Mouse (Mus musculus) embryo, embryonic 11 days (tissue): ENCODE measurements around the gene Srrm1.

Experiments used
- DNase-seq: peaks from one replicate; pipeline ENCODE4 v3.0.0-alpha.2; 2015

Gene Srrm1

DNA sequence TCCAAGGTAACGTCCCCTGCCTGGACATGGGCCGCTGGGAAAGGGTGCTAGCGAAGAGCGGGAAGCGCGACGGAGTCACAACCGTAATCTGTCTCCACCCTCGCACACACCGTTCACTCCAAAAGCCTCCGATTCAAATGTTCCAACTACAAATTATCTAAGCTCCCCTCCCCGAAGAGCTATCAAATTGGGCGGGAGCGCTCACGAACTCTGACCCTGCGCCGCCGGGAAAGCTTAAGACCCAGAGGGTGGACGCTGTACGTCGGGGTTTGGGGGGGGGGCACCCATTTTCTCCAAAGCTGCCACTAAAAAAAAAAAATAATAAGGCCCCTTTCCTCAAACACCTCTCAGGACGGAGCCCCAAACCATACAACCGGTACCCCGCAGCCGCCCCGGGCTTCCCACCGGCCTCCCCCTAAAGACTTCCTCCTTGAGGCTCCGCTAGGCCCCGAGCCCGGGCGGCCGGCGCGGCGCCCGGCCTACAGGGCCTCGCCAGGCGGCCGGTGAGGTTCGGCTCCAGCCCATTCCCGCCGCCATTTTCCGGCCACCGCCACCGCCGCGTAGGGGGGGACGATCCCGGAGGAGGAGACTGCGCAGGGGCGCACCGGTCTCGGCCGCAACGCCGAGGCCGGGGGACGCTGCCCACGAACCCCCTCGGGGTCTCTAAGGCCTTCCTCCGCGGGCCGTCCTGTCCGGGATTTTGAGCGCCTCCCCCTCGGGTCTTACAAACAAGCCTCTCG lies 625 bp downstream of the Srrm1 start:
- DNase-seq, result peak; percentile 65

DNA sequence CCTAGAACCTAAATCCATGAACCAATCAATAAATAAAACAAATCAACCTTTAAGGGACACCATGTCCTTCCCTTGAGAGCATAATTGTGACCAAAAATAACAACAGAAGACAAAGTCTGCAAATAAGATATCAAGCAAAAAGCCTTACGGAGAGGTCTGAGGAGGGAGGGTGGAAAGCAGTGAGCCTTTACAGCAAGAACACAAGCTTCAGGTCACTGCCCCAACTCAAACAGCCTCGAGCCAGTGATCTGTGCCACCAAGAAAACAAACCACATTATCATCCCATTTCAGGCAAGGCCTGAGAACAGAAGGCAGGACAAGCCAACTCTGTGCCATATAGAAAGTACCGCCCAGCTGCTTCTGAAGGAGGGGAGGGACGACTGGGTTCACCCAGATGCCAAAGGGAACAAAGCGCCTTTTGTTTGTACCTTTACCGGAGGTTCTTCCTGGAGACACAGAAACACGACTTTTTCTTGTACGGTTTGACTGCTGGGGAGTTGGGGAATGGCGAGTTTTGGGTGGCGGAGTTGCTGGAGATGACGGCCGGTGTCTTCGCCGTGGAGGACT lies 15.7 kb downstream of the Srrm1 start:
- no peak for DNase-seq

DNA sequence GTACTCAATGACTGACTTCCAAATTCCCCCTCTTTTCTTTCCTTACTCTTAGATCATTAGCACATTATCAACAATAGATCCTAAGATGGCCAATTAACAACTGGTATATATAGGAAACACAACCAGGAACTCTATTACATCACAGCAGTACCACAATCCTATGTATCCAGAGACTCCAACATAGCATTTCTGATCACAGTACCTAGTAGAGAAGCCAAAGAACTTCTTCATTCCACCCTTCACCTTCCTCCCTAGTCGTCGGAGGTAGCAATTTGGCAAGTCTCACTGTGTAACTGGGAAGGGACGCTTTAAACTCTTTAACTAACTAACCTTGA lies 17.1 kb downstream of the Srrm1 start:
- no peak for DNase-seq

DNA sequence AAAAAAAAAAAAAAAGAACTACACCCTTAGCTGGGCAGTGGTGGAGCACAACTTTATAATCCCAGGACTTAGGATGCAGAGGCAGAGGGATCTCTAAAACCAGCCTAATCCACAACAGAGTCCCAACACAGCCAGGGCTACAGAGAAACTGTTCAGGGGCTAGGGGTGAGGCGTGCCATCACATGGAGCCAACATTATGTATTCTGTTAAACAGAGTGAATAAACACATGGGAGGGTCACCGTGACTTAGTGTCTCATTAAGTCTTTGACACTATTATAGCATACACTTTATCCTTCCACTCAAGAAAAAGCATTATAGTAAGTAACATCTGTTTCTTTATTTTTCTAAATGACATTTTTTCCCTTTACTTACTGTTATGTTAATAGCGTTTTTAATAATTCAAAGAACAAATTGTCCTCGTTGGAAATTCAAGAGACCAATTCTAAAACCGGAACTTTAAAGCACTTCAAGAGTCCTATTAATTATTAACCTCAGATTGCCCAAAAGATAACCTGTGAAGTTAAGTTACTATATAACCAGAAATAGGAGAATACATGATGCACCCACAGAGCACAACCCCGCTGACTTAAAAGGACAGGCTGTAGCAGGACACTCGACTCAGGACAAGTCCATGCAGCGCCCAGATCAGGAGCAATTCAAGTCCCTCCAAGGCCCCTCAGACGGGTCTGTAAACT lies 17.6 kb downstream of the Srrm1 start:
- no peak for DNase-seq

DNA sequence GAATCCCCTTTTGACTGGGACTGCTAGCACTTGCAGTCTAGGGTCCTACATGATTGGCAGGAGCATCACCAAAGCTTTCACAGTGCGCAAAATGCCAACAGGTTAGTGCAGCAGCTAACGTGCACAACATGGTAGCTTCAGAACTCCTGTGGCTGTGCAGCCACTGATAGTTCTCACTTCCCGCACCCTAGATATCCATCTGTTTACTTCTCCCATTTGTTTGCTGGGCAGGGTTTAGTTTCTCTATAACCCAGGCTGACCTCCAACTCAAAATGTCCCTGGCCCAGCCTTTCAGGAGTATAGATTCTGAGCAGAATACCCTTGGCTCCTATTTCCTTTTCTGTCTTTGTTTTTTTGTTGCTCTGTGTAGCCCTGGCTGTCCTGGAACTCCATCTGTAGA lies 26.7 kb downstream of the Srrm1 start:
- no peak for DNase-seq

DNA sequence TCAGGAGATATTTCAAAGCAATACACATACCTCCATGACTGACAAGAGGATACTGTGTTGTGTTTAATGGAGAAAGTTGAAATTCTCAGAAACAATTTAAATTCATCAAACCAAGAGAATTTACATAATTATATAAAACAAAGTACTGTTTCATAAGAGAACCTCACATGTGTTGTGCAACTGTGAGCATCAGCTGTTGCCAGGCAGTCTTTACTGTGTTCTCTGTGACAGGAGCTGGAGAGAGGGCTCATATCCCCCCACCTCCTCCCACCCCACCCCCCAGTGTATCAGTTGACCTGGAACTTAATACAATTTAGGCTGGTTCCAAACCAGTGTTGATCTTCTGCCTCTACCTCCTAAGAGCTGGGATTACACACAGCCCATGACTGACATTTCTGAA lies 27.1 kb downstream of the Srrm1 start:
- DNase-seq, result no peak

DNA sequence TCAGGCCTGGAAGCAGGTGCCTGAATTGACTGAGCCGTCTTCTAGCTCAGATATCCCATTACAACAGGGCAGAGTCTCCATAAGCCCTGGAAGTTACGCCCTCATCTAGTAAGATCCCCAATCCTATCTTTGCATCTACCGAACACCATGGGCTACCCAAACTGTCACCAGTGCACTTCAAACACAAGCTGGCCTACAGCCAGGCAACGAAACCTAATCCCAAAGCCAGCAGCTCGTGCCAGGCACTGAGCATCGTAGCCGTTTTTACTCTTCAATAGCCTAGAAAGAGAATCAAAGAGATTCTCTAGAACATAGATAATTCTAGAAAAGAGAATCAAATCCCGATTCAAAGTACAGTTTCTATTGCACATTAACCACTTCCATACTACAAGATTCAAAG lies 30.1 kb downstream of the Srrm1 start:
- no peak for DNase-seq

DNA sequence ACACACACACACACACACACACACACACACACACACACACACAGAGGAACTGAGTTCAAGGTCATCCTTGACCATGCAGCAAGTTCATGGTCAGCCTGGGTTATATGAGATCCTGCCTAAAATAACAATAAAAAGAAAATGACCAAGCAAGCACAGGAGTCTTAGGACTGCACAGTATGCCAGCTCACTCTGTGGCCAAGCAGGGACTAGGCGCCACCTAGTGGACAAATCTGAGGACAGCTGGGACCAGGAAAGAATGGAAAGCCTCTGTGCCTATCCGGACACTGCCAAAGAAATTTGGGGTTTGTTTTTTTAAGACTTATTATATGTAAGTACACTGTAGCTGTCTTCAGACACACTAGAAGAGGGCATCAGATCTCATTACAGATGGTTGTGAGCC lies 35.2 kb downstream of the Srrm1 start:
- DNase-seq, result peak; percentile 80

DNA sequence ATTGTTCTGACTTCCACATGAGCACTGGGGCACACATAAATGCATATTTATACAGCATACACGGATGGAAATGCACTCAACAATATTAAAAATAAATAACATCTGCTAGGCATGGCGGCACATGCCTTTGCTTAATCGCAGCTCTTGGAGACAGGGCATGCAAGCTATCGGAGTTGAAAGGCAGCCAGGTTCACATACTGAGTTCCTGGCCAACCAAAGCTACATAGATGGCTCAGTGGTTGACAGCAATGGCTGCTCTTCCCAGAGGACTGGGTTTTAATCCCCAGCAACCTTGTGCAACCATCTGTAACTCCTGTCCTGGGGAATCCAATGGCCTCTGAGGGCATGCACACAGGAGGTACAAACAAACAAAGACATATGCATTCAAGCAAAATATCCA lies 35.6 kb downstream of the Srrm1 start:
- no peak for DNase-seq

DNA sequence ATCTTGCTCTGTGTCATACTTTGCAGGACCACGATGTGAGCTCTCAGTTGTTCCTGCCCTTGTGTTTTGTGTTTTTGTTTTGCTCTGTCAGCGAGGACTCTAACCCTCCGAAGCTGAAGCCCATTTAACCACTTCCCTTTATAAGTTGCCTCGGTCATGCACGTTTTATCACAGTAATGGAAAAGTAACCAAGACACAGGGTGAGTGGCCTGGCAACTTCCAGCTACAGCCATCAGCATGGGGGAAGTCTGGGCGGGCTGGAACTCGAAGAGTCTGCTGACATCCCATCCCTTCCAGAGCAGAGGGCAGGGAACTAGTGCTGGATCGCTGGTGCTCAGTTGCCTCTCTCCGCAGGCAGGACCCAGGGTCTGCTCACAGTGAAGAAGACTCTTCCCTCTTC lies 37.8 kb downstream of the Srrm1 start:
- DNase-seq, result no peak

DNA sequence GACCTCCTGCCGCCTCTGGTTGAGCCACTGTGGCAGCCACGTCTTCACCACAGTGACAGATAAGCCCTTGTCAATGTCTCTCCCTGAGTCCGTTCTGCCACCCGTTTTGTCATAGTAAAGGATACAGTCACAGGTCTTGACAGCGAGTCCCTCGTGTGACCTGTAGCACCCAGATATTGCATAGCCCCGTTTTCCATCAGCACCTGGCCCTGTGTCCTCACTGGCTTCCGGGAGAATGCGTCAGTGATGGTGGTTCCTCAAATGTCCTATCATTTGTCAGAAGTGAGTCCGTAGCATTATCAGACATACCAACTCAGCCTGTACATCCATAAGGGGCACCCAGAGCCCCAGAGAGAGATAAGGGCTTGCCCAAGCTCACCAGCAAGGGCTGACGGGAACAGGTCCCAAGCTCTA lies 38.7 kb downstream of the Srrm1 start:
- DNase-seq, result no peak

DNA sequence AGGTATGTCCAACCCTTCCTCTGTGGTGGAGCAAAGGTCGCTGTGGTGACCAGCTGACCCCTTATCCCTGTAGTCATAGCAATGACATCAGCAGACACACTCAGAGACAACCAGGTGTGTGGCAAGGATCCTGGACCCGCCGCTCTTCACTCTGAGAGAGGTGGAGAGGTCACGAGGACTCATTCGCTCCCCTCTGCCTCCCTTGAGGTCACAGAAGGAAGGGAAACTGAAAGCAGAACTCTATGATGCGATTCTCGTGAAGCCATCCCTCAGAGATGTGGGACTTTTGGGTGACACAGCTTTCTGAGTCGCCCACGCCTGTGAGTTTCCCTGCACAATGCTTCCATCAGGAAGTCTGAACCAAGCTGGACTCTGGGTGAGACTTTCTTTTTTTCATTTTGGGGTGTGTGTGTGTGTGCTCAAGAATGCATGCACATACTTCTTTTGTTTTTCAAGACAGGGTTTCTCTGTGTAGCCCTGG lies 39.3 kb downstream of the Srrm1 start:
- no peak for DNase-seq

DNA sequence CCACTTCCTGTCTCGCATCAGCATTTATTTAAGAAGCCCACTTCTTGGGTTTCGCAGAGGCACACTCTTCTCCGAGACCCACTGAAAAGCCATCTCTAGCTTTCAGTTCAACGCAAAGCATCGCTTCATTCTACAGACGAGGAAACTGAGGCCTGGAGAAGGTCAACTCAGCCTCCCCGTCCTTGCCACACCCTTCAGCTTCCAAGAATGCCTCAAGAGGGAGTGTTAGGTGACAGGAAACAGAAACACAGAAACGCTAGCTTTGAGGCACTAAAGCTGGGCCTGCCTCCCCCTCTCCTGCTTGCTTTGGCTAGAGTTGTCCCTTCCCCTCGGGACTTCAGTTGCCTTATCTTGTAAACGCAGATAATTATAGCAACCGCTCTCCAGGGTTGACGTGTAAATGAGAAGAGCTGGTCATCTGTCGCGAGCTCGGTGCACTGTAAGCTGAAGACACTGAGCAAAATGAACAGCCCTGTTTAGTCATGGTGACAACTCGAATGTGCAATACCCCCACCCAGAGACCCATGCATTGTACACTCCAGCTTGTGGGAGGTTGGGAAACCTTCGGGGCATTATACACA lies 39.9 kb downstream of the Srrm1 start:
- no peak for DNase-seq

DNA sequence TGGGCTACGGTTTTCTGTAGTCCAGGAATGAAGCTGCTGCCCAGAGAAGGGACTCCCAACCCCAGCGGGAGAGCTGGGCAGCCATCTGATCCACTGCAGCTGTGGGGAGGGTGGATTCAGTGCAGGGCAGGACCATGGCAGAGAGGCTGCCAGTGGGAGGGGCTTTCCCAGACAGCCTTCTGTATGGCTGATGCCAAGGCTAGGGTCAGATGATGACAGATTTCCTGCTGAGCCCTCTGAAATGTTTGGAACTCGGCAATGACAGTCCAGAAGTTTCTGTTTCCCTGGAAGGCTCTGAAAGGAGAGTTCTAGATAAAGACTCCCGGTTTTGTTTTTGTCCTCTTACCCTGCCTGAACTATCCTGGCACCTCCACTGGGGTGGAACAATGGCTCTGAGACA lies 40.4 kb downstream of the Srrm1 start:
- DNase-seq, result no peak

DNA sequence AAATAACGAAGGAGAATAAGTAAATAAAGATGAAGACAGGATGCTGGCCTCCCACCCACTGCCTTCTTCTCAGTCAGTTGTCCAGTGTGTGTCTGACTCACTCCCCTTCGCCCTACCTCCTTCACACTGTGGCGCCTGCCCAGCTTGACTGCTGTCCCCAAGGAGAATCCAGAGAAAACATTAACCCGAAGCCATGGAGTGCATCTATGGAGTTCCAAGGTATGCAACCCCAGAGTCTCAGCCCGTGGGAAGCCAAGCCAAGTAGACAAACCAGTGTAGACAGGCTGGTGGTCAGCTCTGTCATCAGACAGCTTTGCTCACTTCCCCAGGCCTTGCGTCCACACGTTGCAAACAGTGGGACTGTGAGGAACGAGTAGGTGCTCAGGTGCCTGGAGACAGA lies 42.8 kb downstream of the Srrm1 start:
- no peak for DNase-seq

DNA sequence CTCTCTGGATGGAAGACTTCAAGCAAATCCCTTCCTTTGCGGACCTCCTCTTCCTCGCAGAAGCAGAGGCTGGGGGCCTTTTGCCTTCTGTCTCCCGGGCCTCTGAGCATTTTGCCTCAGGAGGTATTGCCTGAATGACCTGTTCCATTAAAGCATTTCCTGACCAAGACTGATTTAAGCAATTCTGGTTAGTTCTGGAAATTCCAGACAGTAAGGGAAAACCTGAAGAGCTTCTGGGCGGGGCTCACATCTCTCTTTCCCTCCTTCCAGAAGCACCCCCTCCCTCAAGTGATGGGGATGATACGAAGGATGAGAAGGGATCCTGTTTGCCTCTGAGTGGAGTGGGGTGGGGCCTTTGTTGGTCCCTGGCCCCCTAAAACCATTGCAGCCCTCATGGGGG lies 43.4 kb downstream of the Srrm1 start:
- no peak for DNase-seq

DNA sequence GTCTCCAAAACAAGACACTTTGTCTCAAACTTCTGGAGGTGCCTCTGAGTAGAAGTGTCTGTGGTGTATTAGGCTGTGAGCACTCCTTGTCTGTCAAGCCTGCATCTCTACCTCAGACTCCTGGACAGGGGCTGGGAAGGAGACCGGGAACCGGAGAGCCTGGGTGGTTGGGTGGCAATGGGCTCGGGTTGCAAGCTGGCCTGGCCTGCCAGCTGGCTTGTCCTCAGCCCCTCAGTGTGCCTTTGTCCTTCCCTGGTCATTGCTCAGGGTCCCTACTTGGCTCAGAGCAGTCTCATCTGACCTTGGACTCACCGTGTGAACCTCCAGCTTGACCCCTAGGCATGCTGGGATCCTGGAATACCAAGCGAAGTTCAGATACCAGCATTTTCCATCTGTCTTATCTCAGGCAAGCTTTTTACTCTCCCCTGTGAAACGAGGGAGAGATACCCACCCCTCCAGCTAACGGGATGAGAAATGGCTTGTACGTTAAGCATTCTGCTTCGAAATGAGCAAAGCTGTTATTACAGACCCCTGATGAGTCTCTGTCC lies 43.9 kb downstream of the Srrm1 start:
- no peak for DNase-seq

DNA sequence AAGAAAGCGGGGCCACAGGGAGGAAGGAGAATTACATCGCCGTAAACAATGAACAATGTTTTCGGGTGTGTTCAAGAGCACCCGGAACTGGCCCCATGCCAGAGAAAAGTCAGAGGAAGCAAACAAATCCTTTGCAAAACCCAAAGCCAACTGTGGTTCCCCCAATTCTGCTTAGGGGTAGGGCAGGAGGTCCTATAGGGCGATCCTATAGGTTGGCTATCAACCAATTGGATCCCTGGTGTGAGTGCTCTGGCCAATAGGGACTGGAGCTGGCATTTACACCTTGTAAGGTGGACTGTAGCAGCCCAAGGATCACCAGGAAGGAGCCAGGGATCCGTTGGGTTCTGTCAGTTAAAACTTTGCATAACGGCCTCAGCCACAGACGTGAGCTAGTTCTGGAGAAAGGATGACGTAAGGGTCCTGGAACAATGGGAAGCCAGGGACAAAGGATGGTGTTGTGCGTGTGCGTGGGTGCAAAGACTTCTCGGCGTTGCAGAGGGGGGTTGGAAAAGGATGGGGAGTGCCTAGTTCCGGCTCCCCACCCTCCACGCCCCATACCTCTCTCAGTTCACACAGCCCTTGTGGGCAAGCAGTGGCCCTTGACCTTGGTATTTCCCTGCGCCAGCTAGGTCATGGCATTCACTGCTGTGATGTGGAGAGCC lies 46.0 kb downstream of the Srrm1 start:
- DNase-seq, result no peak

DNA sequence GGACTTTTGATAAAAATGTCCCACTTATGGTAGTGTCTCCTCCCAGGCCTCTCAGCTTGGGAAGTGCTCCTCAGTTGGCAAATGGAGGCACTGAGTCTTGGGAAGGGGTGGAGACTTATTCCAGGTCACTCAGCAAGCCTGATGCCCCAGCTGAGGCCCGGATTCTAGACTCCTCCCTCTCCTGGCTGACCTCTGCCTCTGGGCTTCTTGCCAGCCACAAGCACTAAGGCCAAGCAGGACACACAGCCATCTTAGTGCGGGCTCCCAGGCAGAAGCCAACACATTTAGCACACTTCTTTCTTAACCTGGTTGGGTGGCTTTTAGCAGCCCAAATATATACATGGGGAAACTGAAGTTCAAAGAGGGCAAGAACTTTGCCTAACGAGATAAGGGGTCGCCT lies 46.6 kb downstream of the Srrm1 start:
- DNase-seq, result no peak

DNA sequence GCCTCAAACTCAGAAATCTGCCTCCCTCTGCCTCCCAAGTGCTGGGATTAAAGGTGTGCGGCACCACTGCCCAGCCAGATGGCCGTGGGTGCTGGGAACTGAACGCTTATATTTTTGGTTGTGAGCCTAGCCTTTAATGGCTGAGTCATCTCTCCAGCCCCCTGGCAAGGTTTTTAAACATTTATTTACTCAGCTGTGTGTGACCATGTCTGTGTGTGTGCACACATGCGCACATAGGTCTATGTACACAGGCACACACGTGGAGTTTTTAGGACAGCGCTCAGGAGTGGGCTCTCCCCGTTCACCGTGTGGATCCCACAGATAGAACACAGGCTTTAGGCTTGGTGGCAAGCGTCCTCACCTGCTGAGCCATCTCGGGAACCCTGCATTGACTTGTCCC lies 50.9 kb downstream of the Srrm1 start:
- DNase-seq, result no peak

DNA sequence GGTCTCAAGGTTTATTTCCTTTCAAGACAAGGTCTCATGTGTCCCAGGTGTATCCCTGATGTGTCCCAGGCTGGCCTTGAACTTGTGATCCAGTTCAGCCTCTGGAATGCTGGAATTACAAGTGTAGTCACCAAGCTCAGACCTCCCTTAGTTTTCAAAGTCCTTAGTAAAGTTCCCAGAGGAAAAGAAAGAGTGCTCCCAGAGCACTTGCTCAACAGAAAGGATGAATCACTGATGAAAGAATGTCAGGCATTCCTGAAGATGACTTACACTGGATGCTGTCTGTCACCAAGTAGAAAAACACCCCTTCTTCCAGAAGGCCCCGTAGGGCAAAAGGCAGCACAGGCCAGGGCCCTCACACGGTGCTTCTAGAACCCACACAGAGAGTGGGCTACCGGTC lies 52.0 kb downstream of the Srrm1 start:
- no peak for DNase-seq

DNA sequence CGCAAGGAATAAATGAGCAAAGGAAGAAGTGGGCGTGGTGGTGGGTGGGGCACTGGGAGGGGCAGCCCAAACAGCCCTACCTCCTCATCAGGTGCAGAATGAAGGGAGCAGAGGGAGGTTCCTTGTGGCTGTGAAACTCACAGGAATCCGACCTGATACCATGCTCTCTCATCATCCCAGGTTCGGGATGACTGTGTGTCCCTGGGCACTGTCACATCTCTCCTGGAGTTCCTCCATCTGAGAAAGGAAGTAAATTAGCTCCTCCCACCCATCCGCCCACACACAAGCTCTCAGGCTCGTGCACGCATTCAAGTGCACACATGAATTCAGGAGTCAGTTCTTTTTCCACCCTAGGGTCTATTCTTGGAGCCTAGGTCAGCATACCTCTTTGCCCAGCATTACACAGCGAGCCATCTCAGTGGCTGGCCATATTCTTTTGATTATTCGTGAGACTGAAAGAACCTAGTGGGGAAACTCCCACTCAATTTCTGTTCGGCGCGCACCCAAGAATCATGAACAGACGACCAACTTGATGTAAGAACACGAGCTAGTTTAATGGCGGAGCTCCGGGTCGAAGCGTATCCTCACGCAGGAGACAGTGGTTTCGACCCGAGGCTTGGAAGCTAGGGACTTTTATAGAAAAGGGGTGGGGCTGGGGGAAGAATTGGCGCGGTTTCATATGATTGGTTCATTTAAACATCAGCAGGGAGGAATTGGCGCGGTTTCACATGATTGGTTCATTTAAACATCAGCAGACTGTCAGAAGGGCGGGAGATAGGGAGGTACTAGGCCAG lies 52.7 kb downstream of the Srrm1 start:
- DNase-seq, result no peak
